Mouse (Mus musculus): ENCODE results near the gene Itk.

Gene Itk

DNA sequence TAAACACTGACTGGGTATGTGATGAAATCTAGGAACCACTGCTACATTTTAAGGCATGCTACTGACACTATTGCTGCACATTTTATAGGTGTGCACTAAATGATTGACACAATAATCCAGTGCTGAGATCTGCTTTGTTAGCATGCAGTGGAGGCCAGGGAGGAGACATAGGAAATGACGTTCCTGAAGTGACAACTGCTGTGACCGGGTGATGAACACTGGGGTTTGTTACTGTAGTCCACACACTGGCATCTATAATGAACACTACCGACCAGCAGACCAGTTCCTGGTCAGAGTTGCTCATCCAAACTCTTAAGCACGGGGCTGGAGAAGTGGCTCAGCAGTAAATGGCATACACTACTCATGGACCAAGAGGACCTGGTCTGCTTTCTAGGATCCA lies 4.1 kb upstream of the Itk start:
- peak; percentile 64 for DNase-seq (ENCODE audit: low read depth, low spot score)

DNA sequence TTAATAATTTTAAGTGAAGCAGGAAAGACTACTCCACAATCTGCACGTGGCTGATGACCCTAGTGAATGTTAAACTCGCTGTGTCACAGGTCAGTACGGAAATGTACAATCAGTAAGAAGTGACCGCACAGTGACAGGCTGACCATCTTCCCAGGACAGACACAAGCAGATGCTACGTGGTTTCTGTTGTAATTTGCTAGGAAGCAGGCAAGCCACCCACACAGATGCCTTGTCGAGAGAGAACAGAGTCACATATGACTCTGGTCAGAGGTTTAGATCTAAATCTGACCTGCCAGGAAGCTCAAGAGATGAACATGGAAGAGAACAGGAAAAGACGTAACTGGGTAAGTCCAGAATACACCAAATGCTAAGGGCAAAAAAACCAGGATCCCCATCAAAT lies 3.6 kb upstream of the Itk start:
- DNase-seq (ENCODE audit: low read depth, low spot score), result peak; percentile 64

DNA sequence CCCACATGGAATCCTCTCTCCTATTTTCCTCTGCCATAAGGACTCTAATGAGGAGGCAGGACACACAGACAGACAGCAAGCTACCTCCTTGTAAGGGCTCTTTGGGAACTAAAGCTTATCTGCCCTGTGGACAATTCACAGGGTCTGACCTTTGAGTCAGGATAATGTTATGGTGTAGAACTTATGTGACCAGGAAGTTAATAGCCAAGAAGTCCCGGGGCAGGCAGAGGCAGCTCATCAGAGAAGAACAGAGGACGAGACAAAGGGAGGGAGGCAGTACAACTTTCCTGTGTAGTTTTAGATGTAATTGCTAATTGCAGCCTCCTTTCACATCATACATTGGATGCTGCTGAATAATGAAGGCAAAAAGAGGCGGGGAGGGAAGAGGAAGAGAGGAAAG lies 1.3 kb upstream of the Itk start:
- DNase-seq (ENCODE audit: low read depth, low spot score), result peak; percentile 35

DNA sequence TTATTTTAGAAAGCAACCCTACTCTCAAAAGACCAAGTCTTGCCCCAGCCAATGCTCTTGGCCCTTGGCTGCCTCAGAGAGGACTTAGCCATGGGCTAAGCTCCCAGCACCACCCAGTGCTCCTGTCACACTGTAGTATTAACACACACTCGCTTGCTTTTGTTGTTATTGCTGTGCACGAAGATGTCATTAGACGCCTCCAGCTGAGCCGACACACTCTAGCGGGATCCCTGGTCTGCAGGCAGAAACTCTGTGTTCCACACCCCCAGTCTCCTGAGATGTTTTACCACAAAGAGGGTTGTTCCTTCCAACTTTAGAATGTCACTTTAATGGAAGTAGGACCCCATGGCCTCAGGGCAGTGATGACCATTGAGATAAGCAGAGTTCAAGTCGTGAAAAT lies 877 bp downstream of the Itk start:
- peak; percentile 58 for DNase-seq (ENCODE audit: low read depth, low spot score)

DNA sequence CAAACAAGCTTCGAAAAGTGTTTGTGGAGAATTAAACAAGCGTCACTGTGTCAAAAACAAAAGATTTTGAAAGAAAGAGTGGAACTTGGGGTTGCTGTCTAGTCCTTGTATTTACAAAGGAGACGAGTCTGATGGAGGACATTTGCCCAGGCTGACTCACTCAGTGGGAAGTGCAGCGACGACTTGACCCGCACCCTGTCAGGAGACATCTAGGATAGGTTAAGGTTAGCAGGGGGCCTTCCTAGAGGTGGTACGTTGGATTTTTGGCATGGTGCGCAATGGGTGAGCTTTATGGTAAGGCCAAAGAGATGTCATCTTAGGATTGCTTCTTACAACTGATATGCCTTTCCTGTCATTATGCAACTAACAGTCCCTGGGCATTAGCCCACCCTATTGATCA lies 2.3 kb downstream of the Itk start:
- peak; percentile 46 for DNase-seq (ENCODE audit: low read depth, low spot score)

DNA sequence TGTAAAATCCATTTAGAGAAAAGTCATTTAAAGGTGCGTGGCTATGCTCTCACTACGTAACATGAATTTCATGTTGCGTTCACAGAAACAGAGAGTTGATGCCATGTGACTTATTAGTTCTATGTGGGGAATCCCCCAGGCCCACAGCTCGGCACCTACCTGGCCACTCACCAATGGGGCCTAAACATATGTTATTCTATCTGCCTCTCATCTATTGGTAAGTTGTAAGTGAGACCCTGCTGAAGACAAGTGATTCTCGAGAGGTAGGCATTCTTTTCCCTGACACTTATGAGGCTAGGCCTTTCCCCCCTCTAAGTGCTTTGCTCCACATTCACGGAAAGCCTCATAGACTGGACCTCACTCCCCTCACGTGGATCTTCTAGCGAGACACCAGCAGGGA lies 2.8 kb downstream of the Itk start:
- peak; percentile 76 for DNase-seq (ENCODE audit: low read depth, low spot score)

DNA sequence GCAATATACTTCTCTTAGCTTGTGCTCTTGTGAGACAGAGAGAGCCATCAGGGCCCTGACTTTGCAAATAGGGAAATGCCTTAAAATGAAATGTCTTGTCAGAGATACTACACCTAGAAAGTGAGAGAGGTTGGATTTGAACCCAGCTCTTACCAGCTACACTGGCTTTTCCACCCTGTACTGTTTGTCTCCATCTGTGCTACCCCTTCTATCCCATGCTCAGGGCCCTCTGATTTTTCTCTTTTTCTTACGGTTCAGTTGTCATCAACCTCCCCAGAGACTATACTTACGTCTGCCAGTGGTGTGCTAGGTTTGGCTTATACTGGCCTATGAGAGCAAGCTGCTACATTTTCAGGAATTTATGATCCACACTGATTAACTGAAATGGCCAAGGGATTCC lies 4.4 kb downstream of the Itk start:
- DNase-seq (ENCODE audit: low read depth, low spot score), result peak; percentile 12

DNA sequence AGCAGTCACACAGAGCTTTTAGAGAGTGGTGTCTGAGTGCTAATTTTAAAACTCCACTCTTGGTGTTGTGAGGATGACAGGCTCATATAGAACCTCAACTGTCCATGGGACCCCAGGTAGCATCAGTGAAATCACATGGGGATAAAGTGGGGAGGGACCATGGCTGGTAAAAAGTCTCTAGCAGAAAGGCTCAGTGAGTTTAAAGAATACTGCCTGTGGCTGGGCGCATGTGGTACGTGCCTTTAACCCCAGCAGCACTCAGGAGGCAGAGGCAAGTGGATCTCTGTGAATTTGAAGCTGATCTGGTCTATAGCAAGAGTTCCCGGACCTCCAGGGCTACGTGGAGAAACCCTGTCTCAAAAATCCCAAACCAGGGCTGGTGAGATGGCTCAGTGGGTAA lies 6.8 kb downstream of the Itk start:
- peak; percentile 35 for DNase-seq (ENCODE audit: low read depth, low spot score)

DNA sequence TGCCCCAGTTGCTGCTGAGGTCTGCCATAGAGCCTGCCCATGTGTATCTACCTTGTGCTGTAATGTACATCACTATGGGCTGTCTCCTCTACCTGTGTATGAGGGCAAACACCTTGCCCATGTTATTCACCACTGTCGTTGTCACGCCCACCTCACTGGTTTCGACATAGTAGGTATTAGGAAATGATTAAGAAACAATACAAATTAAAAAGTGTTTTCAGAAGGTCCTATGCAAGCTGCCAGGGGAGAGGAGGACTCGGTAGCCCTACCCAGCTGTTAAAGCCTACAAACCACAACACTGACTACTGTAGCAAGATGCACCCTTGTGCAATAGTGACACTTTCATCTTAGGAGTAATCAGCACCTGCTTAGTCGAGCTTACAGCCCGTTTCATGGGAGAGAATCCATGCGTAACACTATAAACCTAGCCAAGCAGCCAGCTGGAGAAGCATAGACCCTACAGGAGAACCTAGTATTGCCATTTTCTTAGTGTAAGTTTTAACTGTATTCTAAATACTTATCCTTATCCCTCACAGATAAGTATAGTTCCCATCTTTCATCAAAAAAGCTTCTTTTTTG lies 9.1 kb downstream of the Itk start:
- DNase-seq (ENCODE audit: low read depth, low spot score), result peak; percentile 58

DNA sequence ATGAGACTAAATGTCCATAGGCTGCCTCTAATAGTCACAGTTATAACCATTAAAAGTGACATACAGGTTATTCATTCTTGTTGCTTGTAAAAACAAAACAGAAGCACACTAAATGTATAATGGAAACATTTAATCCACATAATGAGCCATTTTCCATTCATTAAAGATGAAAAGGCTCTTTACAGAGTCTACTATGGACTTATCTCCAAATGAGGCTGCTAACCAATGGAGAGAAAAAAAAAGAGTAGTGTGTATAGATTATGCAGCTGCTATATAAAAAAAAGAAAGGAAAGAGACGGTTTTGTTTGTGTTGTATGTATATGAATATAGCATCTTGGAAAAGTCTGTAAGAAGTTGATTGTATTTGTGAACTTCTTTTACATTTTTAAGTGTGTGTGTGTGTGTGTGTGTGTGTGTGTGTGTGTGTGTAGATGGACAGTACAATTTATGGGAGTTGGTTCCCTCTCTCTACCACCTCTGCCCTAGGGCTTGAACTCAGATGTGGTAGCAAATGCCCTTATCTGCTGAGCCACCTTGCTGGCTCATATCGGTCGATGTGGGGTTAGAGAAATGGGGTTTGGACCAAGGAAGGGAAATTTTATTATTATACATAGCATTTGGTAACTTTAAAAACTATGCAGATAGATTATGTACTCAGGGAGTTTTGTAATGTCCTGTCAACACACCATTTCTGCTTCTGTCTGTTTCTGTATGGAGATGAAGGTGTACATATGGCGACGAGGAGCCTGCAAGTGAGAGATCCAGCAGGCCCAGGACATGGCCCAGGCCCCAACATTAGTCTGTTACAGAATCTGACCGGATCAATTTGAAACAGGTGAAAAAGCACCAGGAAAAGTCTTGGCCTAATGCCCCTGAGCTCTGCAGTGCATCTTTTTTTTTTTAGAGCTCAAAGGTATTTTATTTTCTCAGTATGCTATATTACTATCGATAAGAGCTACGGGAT lies 11.2 kb downstream of the Itk start:
- DNase-seq (ENCODE audit: low read depth, low spot score), result peak; percentile 52

DNA sequence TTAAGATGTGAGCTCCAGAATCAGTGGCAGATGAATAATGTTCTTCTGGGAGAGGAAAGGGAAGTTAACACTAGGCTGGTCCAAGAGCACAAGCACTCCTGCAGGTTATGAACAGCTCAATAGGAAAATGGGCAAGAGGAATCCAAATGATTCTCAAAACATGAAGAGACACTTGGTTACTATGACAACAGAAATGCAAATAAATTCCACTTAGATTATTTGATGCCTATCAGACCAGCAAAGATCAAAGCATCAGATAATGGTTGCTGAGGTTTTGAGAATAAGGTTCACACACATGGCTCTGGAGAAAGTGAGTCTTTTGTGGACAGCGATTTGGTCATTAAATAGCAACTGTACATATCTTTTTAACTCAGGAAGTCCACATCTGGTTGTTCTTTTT lies 12.0 kb downstream of the Itk start:
- peak; percentile 81 for DNase-seq (ENCODE audit: low read depth, low spot score)

DNA sequence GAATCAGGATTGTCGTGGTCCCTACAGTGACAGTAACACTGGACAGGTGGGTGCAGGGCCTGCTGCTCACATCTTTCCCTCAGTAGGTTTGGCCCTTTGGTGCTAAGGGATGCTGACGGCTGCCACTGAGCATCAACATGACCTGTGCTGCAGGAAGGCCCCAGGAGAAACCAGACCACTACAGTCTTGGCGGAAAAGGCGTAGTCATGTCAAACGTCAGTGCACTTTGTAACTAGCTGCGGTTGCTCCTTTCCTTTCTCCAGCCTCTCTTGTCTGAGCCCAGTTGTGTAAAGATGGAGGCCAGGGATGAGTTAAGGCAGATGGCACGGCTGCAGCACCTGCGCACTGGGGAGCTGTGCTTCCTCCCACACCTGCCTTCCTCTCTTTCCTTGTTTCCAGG lies 14.3 kb downstream of the Itk start:
- DNase-seq (ENCODE audit: low read depth, low spot score), result peak; percentile 77

DNA sequence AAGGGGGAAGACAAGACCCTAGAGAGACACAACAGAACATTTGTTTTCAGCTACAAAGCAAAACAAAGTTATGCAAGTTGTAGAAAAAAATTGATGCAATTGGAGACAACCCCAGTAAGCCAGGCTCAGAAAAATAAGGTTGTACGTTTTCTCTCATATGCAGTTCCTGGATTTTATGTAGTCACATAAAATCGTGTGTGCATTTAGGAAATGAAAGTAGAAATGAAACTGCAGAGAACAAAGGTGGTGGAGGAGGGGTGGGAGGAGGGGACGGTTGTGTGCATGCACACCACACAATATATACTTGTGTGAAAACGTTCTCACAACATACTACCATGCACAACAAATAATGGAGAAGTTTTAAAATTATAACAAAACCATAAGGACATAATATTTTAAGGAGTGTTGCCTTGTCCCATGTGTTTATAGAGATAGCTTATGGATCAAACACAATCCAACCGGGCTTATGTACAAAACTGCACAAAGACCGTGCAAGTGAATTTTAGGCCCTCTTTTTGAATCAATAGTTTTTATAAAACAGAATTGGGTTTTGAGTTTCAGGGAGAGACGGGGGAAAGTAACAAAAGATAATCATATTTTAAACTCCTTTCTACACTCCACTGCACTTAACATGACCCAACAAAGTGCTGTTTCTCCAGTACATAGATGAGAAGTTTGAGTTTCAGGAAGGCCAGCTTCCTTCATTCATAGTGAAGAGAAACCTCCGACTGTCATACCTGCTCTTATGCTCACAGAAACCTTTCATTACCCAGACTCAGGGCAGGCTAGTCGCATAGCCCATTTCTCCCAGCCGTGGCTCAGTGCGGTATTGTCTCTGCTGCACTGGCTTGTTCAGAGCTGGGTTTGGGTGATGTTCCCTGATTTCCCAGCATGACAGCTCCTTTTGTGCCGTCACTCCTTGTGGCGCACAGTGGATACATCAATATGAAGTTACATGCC lies 16.0 kb downstream of the Itk start:
- peak; percentile 86 for DNase-seq (ENCODE audit: low read depth, low spot score)

DNA sequence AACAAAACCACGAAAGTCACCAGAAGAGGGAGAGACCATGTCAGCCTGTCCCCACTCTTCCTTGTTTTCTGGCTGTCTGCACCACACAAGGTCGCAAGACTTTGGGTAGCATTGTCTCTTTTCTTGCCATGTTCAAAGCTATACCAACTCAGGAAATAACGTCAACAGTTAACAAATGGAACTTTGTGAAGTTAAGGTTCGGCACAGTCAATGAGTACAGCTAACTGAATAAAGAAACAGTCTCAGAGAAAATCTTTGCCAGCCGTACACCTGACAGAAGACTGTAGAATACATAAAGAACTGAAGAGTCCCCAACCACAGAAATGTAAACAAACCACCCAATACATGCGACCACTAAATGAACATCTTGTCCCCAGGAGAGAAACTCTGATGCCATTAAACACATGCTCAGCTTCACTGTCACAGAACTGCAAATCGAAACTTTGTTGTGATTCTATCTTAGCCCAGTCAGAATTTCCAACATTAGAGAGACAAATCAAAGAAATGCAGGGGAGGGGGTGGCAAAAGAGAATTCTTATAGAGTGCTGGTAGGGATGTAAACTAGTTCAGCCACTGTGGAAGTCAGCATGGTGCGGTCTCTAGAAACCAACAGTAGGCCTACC lies 16.9 kb downstream of the Itk start:
- peak; percentile 85 for DNase-seq (ENCODE audit: low read depth, low spot score)

DNA sequence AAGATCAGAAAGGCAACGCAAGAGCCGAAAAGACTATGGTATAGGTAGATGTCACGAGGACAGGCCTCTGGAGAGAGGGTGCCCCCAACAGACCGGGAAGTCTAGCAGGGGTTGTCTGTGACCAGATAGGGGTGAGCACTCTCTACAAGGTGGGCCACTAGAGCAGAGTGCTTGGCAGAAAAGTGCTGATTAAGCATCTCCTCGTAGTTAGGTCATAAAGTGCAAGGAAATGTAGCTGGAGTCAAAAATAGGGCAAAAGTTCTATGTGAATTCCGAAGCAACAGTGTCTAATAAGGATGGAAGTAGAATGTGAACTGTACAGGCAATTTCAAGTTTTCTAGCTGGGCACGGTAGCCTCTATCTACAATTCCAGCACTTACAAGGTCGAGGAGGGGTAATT lies 18.1 kb downstream of the Itk start:
- DNase-seq (ENCODE audit: low read depth, low spot score), result no peak

DNA sequence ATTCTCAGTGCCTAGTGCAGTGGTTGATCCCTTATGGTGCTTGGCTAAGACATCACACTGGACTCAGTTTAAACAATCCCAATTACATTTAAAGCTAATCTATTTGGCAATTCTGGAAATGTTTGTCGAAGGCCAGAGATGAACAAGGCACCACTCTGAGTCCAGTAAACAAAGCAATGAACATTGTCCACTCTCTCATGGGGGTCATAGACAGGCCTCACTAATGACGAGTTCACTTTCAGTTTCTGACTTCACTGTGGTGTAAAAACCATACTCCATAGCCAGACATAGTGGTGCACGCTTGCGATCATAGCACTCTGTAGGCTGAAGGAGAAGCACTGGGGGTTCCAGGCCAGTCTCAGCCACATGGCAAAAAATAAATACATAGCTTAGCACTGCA lies 18.9 kb downstream of the Itk start:
- DNase-seq (ENCODE audit: low read depth, low spot score), result no peak

DNA sequence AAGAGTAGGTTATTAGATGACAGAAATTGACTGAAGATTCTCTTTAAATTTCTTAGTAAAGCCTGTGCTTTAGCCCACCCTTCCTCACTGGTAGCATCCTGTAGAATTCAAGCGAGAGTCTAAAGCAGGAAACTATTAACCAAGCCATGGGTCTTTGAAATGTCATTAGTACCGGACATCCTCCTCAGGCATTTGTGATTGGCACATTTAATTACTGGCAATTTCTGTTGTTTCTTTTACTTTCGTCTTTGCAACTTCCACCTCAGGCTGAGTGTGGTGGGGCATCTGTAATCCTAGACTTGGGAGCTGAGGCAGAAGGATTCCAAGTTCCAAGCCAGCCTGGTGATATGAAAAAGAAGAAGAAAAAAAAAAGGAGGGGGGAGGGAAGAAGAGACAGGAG lies 23.0 kb downstream of the Itk start:
- no peak for DNase-seq (ENCODE audit: low read depth, low spot score)

DNA sequence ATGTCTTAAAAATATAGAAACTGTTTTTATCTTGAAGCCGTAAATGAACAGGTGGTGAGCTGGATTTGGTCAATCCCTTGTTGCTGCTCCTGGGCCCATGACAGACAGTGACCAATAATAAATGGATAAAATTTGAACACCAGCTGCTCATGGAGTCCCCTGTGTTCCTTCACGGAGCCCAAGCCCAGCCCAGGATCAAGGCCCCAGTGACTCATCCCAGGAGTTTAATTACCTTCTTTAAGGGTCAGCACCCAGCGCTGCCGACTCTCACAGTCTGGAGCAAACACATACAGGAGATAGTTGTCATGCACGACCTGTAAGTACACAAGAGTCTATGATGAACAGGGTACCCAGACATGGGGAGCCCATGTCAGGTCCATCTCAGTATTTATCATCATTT lies 23.6 kb downstream of the Itk start:
- DNase-seq (ENCODE audit: low read depth, low spot score), result no peak

DNA sequence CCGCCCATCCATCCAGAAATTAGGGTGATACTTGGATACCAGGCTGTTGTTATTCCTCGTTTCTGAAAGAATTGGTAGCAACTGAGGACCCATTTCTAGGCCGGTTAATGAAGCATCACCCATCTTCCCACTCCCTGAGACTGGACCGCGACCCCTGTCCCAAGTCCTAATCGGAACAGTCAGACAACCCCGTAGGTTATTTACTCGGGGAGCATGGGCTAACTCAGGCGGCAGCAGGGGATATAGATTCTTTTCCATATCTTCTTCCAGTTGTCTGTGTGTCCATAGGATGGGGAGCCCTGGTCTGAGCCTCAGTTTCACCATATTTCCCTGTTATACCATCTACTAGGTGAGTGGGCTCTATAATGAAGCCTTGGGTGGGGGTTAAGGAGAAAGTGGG lies 25.5 kb downstream of the Itk start:
- no peak for DNase-seq (ENCODE audit: low read depth, low spot score)

DNA sequence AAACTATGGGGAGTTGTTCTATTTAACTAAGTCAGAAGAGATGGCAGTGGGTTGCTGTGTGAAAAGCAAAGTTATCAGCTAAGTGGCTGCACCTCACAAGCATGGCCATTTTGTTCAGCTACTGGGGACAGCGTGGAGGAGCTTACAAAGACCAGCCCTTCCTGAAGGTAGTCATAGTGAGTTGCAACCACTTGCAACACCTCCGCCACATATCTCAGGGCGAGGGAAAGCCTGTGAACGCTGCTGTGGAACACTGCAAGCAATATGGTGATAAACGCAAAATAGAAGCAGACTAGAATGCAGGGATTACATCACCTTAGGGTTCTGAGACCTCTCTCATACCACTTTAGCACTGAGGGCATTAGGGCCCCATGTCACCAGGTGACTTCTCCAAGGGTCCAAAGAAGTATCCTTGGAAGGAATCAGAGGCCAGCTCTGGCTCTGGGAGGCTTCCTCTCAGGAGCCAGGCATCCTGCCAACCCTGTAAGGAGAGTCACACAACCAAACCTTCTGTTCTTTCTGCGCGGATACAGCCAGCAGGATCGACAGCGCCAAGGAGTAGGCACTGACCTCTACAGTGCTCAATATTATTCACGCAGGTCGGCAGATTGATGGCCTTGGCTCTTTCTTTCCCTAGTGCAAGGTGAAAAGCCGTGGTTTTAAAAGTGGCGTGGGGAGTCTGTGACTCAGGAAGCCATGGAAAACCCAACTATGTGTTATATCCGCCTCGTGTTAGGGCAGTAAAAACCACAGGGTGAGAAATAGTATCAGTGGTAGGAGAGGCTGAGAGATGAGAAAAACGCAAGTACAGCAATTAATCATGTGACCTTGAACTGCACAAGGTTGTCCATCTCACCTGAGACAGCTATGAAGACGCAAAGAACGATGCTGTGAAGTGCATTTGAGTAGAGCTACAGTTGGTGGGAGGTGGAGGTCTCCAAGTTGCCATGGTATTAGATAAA lies 27.0 kb downstream of the Itk start:
- peak; percentile 67 for DNase-seq (ENCODE audit: low read depth, low spot score)

Data from CD4-positive helper T cell, adult 2 months (primary cell).